Mouse (Mus musculus): ENCODE measurements around the gene Phlda3. TPM values are rescaled to one million over a fixed set of nuclear protein-coding genes. Genes with fewer than 3 reads are reported as not detected.

Gene Phlda3
- 79.6 and 87.5 TPM in 2 replicates for polyA plus RNA-seq (2015; fragmentation: Nextera tagmentation; extraction: Ambion mirVana)

GRCm38 (mm10) chr1:135765645-135766591, at the start of gene Phlda3:
Gene Phlda3 (plus strand): TSS chr1:135766119.
- H3K4me3 ChIP-seq (ENCODE audit: low read length) = peak within 1 kb of the TSS; percentile 74
- H3K27me3 ChIP-seq (ENCODE audit: insufficient read depth, low read length) = no peaks in the 10 kb centered on the region
- H3K4me2 ChIP-seq (replicated peaks; ENCODE audit: low read depth, low read length) = peak within 1 kb of the TSS; percentile 84
- H3K4me1 ChIP-seq (ENCODE audit: insufficient read depth, low read length) = peaks cover 68% of the 10 kb centered on the region
- peak within 1 kb of the TSS; percentile 85 for H3K27ac ChIP-seq (ENCODE audit: low read length)
- peaks cover 15% of the 10 kb centered on the region; the same call in 1 of the 2 replicates for H3K36me3 ChIP-seq (ENCODE audit: insufficient read depth, low read length)
- under 1% methylated on average over 88 of the region's 90 CpGs for WGBS
- ATAC-seq (ENCODE audit: low FRiP score, low TSS enrichment) = peak; percentile 84
- H3K9ac ChIP-seq (replicated peaks; ENCODE audit: low read length) = peak within 1 kb of the TSS; percentile 96
- H3K9me3 ChIP-seq (ENCODE audit: low read length) = no peaks in the 10 kb centered on the region

- Histone ChIP-seq H3K27ac (ENCODE audit: low read length) (no peak overlapping the region), H3K9me3 (ENCODE audit: low read length) (no peaks in the 10 kb centered on the region), H3K27me3 (ENCODE audit: insufficient read depth, low read length) (no peaks in the 10 kb centered on the region), H3K4me1 (ENCODE audit: insufficient read depth, low read length) (peaks cover 5% of the 10 kb centered on the region), H3K4me3 (ENCODE audit: low read length) (no peak overlapping the region), H3K4me2 (replicated peaks; ENCODE audit: low read depth, low read length) (no peak overlapping the region; the same call in 1 of the 2 replicates), H3K36me3 (ENCODE audit: insufficient read depth, low read length) (no peaks in the 10 kb centered on the region), H3K9ac (replicated peaks; ENCODE audit: low read length) (no peak overlapping the region; the same call in 1 of the 2 replicates)
- peak; percentile 65; the same call in 1 of the 2 replicates for ATAC-seq (ENCODE audit: low FRiP score, low TSS enrichment)
- WGBS = 19% methylated on average over 9 of the region's 9 CpGs
Measured at GRCm38 (mm10) chr1:135719486-135719885, 46.4 kb upstream of the Phlda3 start.

DNA sequence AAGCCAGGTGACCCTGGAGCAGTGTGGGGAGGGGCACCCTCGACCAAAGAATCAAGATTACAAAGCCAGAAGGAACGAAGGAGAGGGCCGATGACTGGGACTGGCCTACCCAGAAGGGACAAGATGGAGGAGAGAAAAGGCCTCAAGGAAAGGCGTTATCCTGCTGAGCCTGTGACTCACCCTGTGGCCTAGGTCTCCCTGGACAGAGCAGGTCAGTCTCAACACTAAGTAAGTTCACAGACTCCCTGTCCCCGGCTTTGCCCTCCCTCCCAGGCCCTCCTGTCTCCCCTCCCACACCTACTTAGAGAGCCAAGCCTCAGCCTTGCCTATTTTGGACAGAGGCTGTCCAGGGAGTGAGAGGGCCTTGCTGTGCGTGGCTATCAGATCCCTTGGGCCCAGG, 45.9 kb upstream of the Phlda3 start, which contains the start of gene Csrp1:
Csrp1 (plus strand) TSS at position 79 of the 400 bp plus-strand sequence.
- Histone ChIP-seq H3K36me3 (ENCODE audit: insufficient read depth, low read length) (no peaks in the 10 kb centered on the region), H3K9me3 (ENCODE audit: low read length) (no peaks in the 10 kb centered on the region), H3K27me3 (ENCODE audit: insufficient read depth, low read length) (no peaks in the 10 kb centered on the region), H3K4me2 (replicated peaks; ENCODE audit: low read depth, low read length) (no peak within 1 kb of the TSS; the same call in 1 of the 2 replicates), H3K4me3 (ENCODE audit: low read length) (no peak within 1 kb of the TSS), H3K27ac (ENCODE audit: low read length) (no peak within 1 kb of the TSS), H3K9ac (replicated peaks; ENCODE audit: low read length) (peak within 1 kb of the TSS; percentile 24; the same call in 1 of the 2 replicates), H3K4me1 (ENCODE audit: insufficient read depth, low read length) (peaks cover 3% of the 10 kb centered on the region)
- peak; percentile 36 for ATAC-seq (ENCODE audit: low FRiP score, low TSS enrichment)
- 65% methylated on average over 6 of the region's 6 CpGs for WGBS

- no peak overlapping the region for H3K9ac ChIP-seq (replicated peaks; ENCODE audit: low read length)
- no peak for ATAC-seq (ENCODE audit: low FRiP score, low TSS enrichment)
- H3K4me1 ChIP-seq (ENCODE audit: insufficient read depth, low read length) = peaks cover 6% of the 10 kb centered on the region
- WGBS = 63% methylated on average over 1 of the region's 1 CpGs
- no peak overlapping the region for H3K27ac ChIP-seq (ENCODE audit: low read length)
- H3K4me3 ChIP-seq (ENCODE audit: low read length) = no peak overlapping the region
- no peaks in the 10 kb centered on the region for H3K27me3 ChIP-seq (ENCODE audit: insufficient read depth, low read length)
- H3K4me2 ChIP-seq (replicated peaks; ENCODE audit: low read depth, low read length) = no peak overlapping the region
- no peaks in the 10 kb centered on the region for H3K36me3 ChIP-seq (ENCODE audit: insufficient read depth, low read length)
- H3K9me3 ChIP-seq (ENCODE audit: low read length) = no peaks in the 10 kb centered on the region
Measured at GRCm38 (mm10) chr1:135723016-135723415, 42.9 kb upstream of the Phlda3 start.

DNA sequence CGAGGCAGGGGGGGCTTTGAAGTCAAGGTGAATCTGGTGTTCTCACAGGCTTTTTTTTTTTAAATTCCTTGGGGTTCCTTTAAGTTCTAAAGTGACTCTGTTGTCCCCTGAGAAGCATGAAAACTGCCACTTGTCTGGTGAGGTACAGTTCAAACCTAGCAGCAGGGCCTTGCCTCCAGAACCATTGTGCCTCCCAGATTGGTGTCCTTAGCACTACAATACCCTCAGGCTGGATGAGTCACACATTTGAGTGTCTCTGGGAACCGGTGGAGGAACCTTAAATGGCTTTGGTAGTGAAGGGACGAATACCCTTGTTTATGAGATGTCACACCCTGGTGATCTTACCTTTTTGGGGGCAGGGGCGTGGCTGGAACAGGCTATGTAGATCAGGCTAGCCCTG, 41.8 kb upstream of the Phlda3 start:
- no peaks in the 10 kb centered on the region for H3K36me3 ChIP-seq (ENCODE audit: insufficient read depth, low read length)
- H3K4me1 ChIP-seq (ENCODE audit: insufficient read depth, low read length) = peaks cover 15% of the 10 kb centered on the region
- 64% methylated on average over 4 of the region's 4 CpGs for WGBS

DNA sequence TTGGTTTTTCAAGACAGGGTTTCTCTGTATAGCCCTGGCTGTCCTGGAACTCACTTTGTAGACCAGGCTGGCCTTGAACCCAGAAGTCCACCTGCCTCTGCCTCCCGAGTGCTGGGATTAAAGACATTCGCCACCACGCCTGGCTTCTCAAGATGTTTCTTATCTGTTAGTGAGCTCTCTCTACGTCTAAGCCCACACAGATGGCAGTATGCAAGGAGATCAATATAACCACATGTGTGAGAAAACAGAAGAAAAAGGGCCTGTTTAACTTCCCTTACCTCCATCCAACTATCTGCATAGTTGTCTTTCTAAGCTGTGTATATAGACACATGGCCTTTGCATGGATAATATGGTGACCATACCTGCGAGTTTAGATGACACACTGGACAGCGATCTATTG, 40.6 kb upstream of the Phlda3 start:
- no peak for ATAC-seq (ENCODE audit: low FRiP score, low TSS enrichment)
- 89% methylated on average over 6 of the region's 6 CpGs for WGBS

More for the DNA sequence above, 41.8 kb upstream of the Phlda3 start:
- H3K27me3 ChIP-seq (ENCODE audit: insufficient read depth, low read length) = no peaks in the 10 kb centered on the region
- no peak overlapping the region for H3K4me2 ChIP-seq (replicated peaks; ENCODE audit: low read depth, low read length)
- no peak overlapping the region for H3K27ac ChIP-seq (ENCODE audit: low read length)
- no peak overlapping the region for H3K4me3 ChIP-seq (ENCODE audit: low read length)
- no peak overlapping the region for H3K9ac ChIP-seq (replicated peaks; ENCODE audit: low read length)
- ATAC-seq (ENCODE audit: low FRiP score, low TSS enrichment) = no peak
- no peaks in the 10 kb centered on the region for H3K9me3 ChIP-seq (ENCODE audit: low read length)

GRCm38 (mm10) chr1:135725936-135726335, 40.0 kb upstream of the Phlda3 start:
- WGBS = 47% methylated on average over 7 of the region's 7 CpGs
- Histone ChIP-seq H3K36me3 (ENCODE audit: insufficient read depth, low read length) (no peaks in the 10 kb centered on the region), H3K4me1 (ENCODE audit: insufficient read depth, low read length) (peaks cover 28% of the 10 kb centered on the region), H3K27me3 (ENCODE audit: insufficient read depth, low read length) (no peaks in the 10 kb centered on the region), H3K4me3 (ENCODE audit: low read length) (no peak overlapping the region), H3K4me2 (replicated peaks; ENCODE audit: low read depth, low read length) (no peak overlapping the region), H3K9ac (replicated peaks; ENCODE audit: low read length) (no peak overlapping the region), H3K27ac (ENCODE audit: low read length) (no peak overlapping the region), H3K9me3 (ENCODE audit: low read length) (no peaks in the 10 kb centered on the region)
- ATAC-seq (ENCODE audit: low FRiP score, low TSS enrichment) = no peak

More for the DNA sequence above, 40.6 kb upstream of the Phlda3 start:
- H3K9me3 ChIP-seq (ENCODE audit: low read length) = no peaks in the 10 kb centered on the region
- peaks cover 21% of the 10 kb centered on the region for H3K4me1 ChIP-seq (ENCODE audit: insufficient read depth, low read length)
- H3K27me3 ChIP-seq (ENCODE audit: insufficient read depth, low read length) = no peaks in the 10 kb centered on the region
- no peak overlapping the region for H3K4me2 ChIP-seq (replicated peaks; ENCODE audit: low read depth, low read length)
- no peak overlapping the region for H3K9ac ChIP-seq (replicated peaks; ENCODE audit: low read length)
- H3K36me3 ChIP-seq (ENCODE audit: insufficient read depth, low read length) = no peaks in the 10 kb centered on the region
- no peak overlapping the region for H3K4me3 ChIP-seq (ENCODE audit: low read length)
- H3K27ac ChIP-seq (ENCODE audit: low read length) = no peak overlapping the region

- Histone ChIP-seq H3K9ac (replicated peaks; ENCODE audit: low read length) (peak overlapping the region; percentile 74), H3K27ac (ENCODE audit: low read length) (peak overlapping the region; percentile 95)
- ATAC-seq (ENCODE audit: low FRiP score, low TSS enrichment) = peak; percentile 83
Measured at GRCm38 (mm10) chr1:135728631-135729366, 37.1 kb upstream of the Phlda3 start.

DNA sequence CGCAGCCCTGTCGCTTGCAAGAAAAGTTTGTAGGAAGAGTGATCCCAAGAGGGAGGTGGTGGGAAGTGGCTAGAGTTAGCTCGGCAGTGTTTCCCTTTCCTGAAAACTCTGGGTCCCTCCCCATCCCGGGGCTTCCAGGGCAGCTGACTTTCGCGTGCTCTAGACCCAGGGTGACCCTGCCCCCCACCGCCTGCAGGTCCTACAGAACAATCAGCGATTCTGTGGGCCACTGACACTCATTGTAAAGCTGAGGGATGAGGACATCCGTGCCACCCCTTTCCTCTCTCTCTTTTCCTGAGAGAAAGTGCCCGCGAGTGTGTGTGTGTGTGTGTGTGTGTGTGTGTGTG, 36.6 kb upstream of the Phlda3 start:
- H3K36me3 ChIP-seq (ENCODE audit: insufficient read depth, low read length) = no peaks in the 10 kb centered on the region
- H3K4me1 ChIP-seq (ENCODE audit: insufficient read depth, low read length) = peaks cover 56% of the 10 kb centered on the region
- peak; percentile 13; the same call in 1 of the 2 replicates for ATAC-seq (ENCODE audit: low FRiP score, low TSS enrichment)
- H3K4me2 ChIP-seq (replicated peaks; ENCODE audit: low read depth, low read length) = peak overlapping the region; percentile 73
- H3K9me3 ChIP-seq (ENCODE audit: low read length) = no peaks in the 10 kb centered on the region
- H3K27me3 ChIP-seq (ENCODE audit: insufficient read depth, low read length) = no peaks in the 10 kb centered on the region
- H3K27ac ChIP-seq (ENCODE audit: low read length) = peak overlapping the region; percentile 95
- under 1% methylated on average over 11 of the region's 11 CpGs for WGBS
- H3K9ac ChIP-seq (replicated peaks; ENCODE audit: low read length) = peak overlapping the region; percentile 74
- peak overlapping the region; percentile 58 for H3K4me3 ChIP-seq (ENCODE audit: low read length)

More at GRCm38 (mm10) chr1:135728631-135729366, 37.1 kb upstream of the Phlda3 start:
- no peaks in the 10 kb centered on the region for H3K36me3 ChIP-seq (ENCODE audit: insufficient read depth, low read length)
- H3K4me1 ChIP-seq (ENCODE audit: insufficient read depth, low read length) = peaks cover 50% of the 10 kb centered on the region
- peak overlapping the region; percentile 58 for H3K4me3 ChIP-seq (ENCODE audit: low read length)
- WGBS = 2% methylated on average over 35 of the region's 35 CpGs
- no peaks in the 10 kb centered on the region for H3K27me3 ChIP-seq (ENCODE audit: insufficient read depth, low read length)
- H3K4me2 ChIP-seq (replicated peaks; ENCODE audit: low read depth, low read length) = peak overlapping the region; percentile 73
- no peaks in the 10 kb centered on the region for H3K9me3 ChIP-seq (ENCODE audit: low read length)
